Mouse (Mus musculus) gastrocnemius, adult 18-20 months (tissue): ENCODE measurements around the gene Spink8. TPM values are rescaled to one million over a fixed set of nuclear protein-coding genes. Genes with fewer than 3 reads are reported as not detected.
"Not testable (repeated sequence)": the region's sequence is repeated elsewhere in the genome, so short reads cannot be mapped to it uniquely, and the experiment has no call there.

Source experiments
- DNase-seq: peaks from one replicate; pipeline ENCODE4 v3.0.0; 2021; ENCODE audit warnings: low spot score
- long read RNA-seq, 2 experiments: library from polyadenylated mRNA; stranded (forward); transcript quantifications; one replicate each; pipeline ENCODE4 v2.0.0; 2021
- total RNA-seq, 2 experiments: library from RNA; stranded (reverse); gene quantifications; 2 replicates each; pipeline ENCODE4 v1.2.3; 2021

The Spink8 gene
- total RNA-seq = not detected
- long read RNA-seq, experiment 1 = 0 reads
- long read RNA-seq, experiment 2 = 0 reads

GRCm38 (mm10) chr9:109811980-109812379, at the start of gene Spink8:
TSS of gene Spink8 (plus strand) at chr9:109812280.
- DNase-seq = no peak

GRCm38 (mm10) chr9:109766841-109767240, 45.2 kb upstream of the Spink8 start:
- DNase-seq = not testable (repeated sequence)

DNA sequence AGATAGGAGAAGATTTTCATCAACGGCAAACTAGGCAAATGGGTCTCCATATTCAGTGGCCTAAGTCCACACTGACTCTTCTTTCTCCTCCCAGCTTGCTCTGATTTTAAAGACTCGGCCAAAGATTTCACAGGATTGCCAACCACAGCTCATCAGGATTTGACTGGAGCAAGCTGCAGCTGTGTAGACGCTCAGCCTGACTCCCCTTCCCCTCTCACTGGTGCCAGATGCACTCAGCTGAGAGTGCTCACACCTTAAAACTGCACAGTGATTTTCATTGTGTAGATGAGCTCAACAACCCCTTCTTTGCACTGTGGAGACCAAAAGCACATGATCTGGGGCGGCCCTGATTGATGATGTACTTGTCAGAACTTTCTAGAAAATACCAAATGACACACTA, 21.5 kb upstream of the Spink8 start, which contains the start of gene Fbxw27:
Fbxw27 (minus strand) TSS at position 101 of the 400 bp plus-strand sequence.
- not testable (repeated sequence) for DNase-seq

DNA sequence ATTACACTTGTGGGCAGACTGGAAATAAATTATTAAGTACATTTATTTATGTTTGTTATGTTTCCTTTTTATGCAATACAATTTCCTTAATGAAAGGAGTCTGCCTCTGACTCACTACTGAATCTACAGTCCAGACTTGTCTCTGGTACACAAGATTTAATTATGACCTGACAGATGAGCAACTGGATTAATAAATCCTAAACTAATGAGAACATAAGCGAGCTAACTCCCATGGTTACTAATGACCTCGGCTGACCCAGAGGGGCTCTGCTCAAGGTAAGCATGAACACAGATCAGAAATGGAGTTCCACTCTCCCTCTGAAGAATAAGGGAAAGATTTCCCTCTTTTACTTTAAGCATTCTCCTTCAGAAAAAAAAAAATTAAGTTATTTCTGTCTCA, 16.9 kb upstream of the Spink8 start:
- DNase-seq = no peak

- no peak for DNase-seq
Measured at GRCm38 (mm10) chr9:109795811-109796210, 16.3 kb upstream of the Spink8 start.

GRCm38 (mm10) chr9:109798051-109798450, 14.0 kb upstream of the Spink8 start:
- no peak for DNase-seq

GRCm38 (mm10) chr9:109805596-109805995, 6.5 kb upstream of the Spink8 start:
- DNase-seq = not testable (repeated sequence)

DNA sequence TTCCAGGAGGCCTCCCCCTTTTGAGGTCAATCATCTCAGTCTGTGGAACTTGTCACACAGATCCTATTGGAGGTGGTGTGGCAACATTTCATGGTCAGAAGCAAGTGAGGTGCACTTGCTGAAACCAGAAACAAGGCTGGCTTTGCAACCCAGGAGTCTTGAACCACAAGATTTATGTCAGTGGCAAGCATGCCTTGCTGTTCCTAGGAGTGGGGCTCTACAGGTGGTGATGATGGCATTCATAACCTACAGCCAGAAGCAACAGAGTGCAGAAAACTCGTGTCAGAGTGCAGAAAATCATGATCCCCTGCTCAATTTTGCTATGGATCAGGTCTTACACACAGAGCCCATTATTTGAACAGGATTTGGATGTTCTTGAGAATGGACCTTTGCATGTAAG, 5.8 kb upstream of the Spink8 start:
- no peak for DNase-seq

- DNase-seq = no peak
Measured at GRCm38 (mm10) chr9:109806695-109807293, 5.3 kb upstream of the Spink8 start.

DNA sequence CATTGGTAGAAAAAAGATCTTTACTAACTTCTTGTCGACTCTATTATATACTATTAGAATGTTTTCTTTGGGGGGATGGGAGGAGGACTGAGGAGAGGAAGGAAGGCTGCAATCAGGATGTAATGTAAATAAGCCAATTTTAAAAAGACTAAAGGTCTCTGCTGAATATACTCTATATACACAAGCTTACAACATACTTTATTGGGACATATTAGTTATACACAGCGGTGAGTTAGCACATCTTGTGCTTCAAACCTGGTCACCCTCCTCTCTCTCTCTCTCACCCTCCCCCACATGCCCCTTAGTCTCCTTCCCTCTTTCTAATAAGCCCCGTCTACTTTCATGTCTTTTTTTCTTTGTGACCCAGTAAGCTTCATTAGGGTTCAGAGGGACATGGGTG, 4.2 kb upstream of the Spink8 start:
- DNase-seq = no peak

- no peak for DNase-seq
Measured at GRCm38 (mm10) chr9:109813424-109813823, 1.3 kb downstream of the Spink8 start.

DNA sequence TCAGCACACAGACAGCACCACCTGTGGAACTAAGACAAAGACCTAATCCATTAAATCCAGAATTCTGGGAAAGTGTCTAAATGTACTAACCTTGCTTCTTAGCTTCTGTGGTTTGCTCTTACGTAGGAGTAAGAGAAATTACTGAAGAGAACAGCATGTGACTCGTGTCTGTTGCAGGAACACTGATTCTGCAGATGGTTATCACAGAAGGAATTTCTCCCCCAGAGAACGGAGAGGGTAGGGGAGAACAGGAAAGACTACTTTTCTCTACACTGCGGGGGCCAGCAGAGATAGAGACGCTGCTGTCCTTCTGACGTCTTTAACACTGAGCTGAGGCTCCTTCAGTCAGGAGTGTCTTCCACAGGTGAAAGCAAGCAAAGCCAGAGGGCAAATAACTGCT, 4.3 kb downstream of the Spink8 start:
- DNase-seq = no peak

GRCm38 (mm10) chr9:109825739-109826138, 13.7 kb downstream of the Spink8 start:
- DNase-seq = no peak

GRCm38 (mm10) chr9:109826181-109826580, 14.1 kb downstream of the Spink8 start:
- DNase-seq = no peak

- peak; percentile 82 for DNase-seq
Measured at GRCm38 (mm10) chr9:109832391-109833087, 20.5 kb downstream of the Spink8 start, which contains the start of gene Nme6. TSS of gene Nme6 (plus strand) at chr9:109832749.

DNA sequence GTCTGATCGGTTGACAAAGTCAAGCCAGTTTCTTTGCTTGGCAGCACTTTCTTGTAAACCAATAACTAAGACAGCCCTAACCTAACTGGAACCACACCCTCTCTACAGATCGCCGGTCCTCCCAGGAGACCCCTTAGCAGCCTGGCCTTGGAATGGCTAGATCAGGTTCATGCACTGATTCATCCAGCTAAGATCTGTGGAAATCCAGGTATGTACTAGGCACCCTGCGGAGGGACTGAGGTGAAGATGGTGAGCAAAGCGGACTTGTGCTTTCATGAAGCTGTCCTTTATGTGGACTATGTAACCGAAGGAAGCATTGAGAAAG, 21.0 kb downstream of the Spink8 start:
- DNase-seq = no peak

GRCm38 (mm10) chr9:109849312-109849758, 37.3 kb downstream of the Spink8 start, which contains the start of gene Camp:
TSS of gene Camp (minus strand) at chr9:109849617.
- DNase-seq = peak; percentile 76

- no peak for DNase-seq
Measured at GRCm38 (mm10) chr9:109850099-109850498, 38.0 kb downstream of the Spink8 start.

- DNase-seq = no peak
Measured at GRCm38 (mm10) chr9:109854341-109854740, 42.3 kb downstream of the Spink8 start.

DNA sequence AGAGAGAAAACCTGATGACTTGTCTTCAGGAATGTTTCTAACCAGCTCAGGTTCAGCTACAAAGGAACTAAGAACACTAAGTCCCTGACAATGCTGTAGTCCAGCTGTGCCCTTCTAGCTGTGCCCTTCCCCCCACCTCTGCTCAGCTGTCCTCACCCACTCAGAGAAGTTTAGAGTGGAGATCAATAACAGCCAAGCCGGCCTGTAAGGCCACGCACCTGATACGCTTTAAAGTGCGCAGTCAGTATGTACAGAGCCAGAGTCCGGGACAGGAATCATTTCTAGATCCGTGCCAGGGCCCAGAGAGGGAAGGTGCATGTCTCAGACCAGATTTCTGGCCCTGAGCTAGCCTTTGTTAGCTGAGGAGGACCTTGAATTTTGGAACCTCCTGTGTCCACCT, 43.9 kb downstream of the Spink8 start:
- DNase-seq = no peak

DNA sequence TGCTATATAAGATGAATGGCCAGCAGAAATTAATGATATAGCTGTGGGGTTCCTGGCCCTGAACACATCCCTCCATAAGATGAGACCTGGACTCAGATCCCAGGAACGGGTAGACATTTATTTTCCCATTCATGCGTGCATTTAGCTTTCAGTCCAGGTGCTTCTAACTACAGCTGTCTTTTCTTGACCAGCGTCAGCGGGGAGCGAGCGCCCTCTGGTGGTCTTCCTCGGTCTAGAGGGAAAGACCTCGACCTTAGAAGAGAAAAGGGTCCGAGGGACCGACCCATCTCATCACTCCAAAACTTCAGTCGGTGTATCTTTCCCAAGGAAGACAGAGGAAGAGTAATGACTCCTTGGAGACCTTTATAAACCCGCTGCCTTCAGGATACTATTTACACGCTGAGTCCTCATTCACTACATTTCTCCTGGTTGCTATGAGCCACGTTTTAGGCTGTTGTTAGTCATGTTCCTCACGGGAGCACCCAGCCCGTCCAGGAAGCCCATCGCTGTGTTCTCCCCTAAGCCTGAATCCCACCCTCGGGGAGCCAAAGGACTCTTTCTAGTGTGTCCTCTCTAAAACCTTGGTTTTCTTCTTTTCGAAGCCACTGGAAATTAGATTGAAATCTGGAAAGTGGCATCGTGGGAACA, 50.4 kb downstream of the Spink8 start:
- DNase-seq = peak; percentile 70

DNA sequence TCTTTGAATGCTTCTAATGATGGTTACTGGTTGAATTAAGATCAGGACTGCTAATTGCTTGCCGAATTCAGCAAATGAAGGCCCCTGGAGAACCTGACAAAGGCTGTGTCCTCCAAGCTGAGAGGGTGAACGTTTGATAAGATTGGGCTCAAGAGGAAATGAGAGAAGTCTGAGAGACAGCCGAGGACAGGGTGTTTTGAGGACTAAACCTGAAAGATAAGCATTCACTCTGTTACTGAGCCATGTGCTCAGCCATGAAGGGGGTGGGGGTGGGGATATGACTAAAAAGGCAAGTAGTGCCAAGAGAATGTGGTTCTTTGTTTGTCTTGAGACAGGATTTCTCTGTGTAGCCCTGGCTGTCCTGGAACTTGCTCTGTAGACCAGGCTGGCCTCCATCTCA, 51.0 kb downstream of the Spink8 start:
- no peak for DNase-seq
